Mouse (Mus musculus) hindbrain, embryonic 12.5 days (tissue): ENCODE data around the gene Plcb2. TPM values are rescaled to one million over a fixed set of nuclear protein-coding genes. Genes with fewer than 3 reads are reported as not detected.

Experiments
- ATAC-seq: fragments of 200-750 bp; cut with Nextera tagmentation; 2 replicates; pipeline ENCODE4 v1.8.0; 2017; ENCODE audit warnings: moderate TSS enrichment; ENCODE audit not compliant: low FRiP score
- H3K27ac ChIP-seq: fragments of 300-500 bp; sonication (generic); 2 replicates; pipeline ENCODE4 v1.5.1; 2016; ENCODE audit warnings: mild to moderate bottlenecking
- H3K27me3 ChIP-seq: fragments of 300-500 bp; sonication (generic); 2 replicates; pipeline ENCODE4 v1.6.1; 2016; ENCODE audit warnings: mild to moderate bottlenecking
- H3K36me3 ChIP-seq: fragments of 300-500 bp; sonication (generic); 2 replicates; pipeline ENCODE4 v1.6.1; 2016; ENCODE audit warnings: mild to moderate bottlenecking
- H3K4me1 ChIP-seq: fragments of 300-500 bp; sonication (generic); 2 replicates; pipeline ENCODE4 v1.6.1; 2016
- H3K4me2 ChIP-seq: fragments of 300-500 bp; sonication (generic); replicated peaks from 2 replicates; pipeline ENCODE4 v1.6.1; 2016; ENCODE audit warnings: mild to moderate bottlenecking
- H3K4me3 ChIP-seq: fragments of 300-500 bp; sonication (generic); 2 replicates; pipeline ENCODE4 v1.5.1; 2016; ENCODE audit warnings: mild to moderate bottlenecking
- H3K9ac ChIP-seq: fragments of 300-500 bp; sonication (generic); 2 replicates; pipeline ENCODE4 v1.6.1; 2016; ENCODE audit warnings: mild to moderate bottlenecking, moderate library complexity
- H3K9me3 ChIP-seq: fragments of 300-500 bp; sonication (generic); replicated peaks from 2 replicates; pipeline ENCODE4 v1.6.1; 2016; ENCODE audit warnings: mild to moderate bottlenecking
- WGBS: fragments of 180-500 bp; shearing (Covaris S2); methylation state at CpG from one replicate; pipeline ENCODE4 v1.1.7; 2016; 5-methylcytosine and 5-hydroxymethylcytosine counted together
- polyA plus RNA-seq: library from polyadenylated mRNA; unstranded; fragments of >200 nt; fragmentation: Nextera tagmentation; extraction: Ambion mirVana; gene quantifications from 2 replicates; pipeline ENCODE4 v1.2.1, GENCODE M21; 2016

Plcb2 gene
- polyA plus RNA-seq, 1 experiment from 2014 or later = 0.44 TPM

- WGBS = 3% methylated on average over 28 of the region's 29 CpGs
- Histone ChIP-seq H3K36me3 (no peaks in the 10 kb centered on the region), H3K4me3 (peak within 1 kb of the TSS; percentile 14), H3K27ac (peak within 1 kb of the TSS; percentile 97), H3K27me3 (peaks cover 8% of the 10 kb centered on the region; the same call in 1 of the 2 replicates), H3K9ac (peak within 1 kb of the TSS; percentile 54), H3K9me3 (no peaks in the 10 kb centered on the region), H3K4me2 (peak within 1 kb of the TSS; percentile 46), H3K4me1 (peaks cover 40% of the 10 kb centered on the region)
- ATAC-seq = peak; percentile 84
These were observed 33.9 kb upstream of the Plcb2 start, which contains the start of gene Ccdc9b for GRCm38 (mm10) chr2:118761906-118762783. Gene Ccdc9b (minus strand): TSS chr2:118762661.

GRCm38 (mm10) chr2:118761358-118761757 lies 33.1 kb upstream of the Plcb2 start:
- peaks cover 40% of the 10 kb centered on the region for H3K4me1 ChIP-seq
- no peak for ATAC-seq

GRCm38 (mm10) chr2:118760311-118761025 lies 32.2 kb upstream of the Plcb2 start:
- Histone ChIP-seq H3K9me3 (no peaks in the 10 kb centered on the region), H3K4me2 (no peak overlapping the region), H3K27me3 (0 out of 2 replicates have a peak, but pooled peaks cover 8% of the 10 kb centered on the region), H3K9ac (no peak overlapping the region), H3K36me3 (no peaks in the 10 kb centered on the region), H3K27ac (no peak overlapping the region), H3K4me3 (no peak overlapping the region), H3K4me1 (peaks cover 40% of the 10 kb centered on the region)
- no peak for ATAC-seq
- 82% methylated on average over 11 of the region's 11 CpGs for WGBS

More at GRCm38 (mm10) chr2:118761358-118761757, 33.1 kb upstream of the Plcb2 start:
- Histone ChIP-seq H3K27me3 (0 out of 2 replicates have a peak, but pooled peaks cover 8% of the 10 kb centered on the region), H3K36me3 (no peaks in the 10 kb centered on the region), H3K9ac (peak overlapping the region; percentile 54; the same call in 1 of the 2 replicates), H3K27ac (peak overlapping the region; percentile 97), H3K9me3 (no peaks in the 10 kb centered on the region), H3K4me2 (peak overlapping the region; percentile 46), H3K4me3 (peak overlapping the region; percentile 14; the same call in 1 of the 2 replicates)
- WGBS = 82% methylated on average over 12 of the region's 12 CpGs

GRCm38 (mm10) chr2:118759828-118760227 lies 31.6 kb upstream of the Plcb2 start:
- peaks cover 40% of the 10 kb centered on the region for H3K4me1 ChIP-seq
- WGBS = 10% methylated on average over 8 of the region's 8 CpGs
- no peaks in the 10 kb centered on the region for H3K36me3 ChIP-seq
- 0 out of 2 replicates have a peak, but pooled peaks cover 8% of the 10 kb centered on the region for H3K27me3 ChIP-seq
- no peak overlapping the region for H3K4me2 ChIP-seq
- ATAC-seq = no peak
- no peak overlapping the region for H3K27ac ChIP-seq
- no peaks in the 10 kb centered on the region for H3K9me3 ChIP-seq
- no peak overlapping the region for H3K4me3 ChIP-seq
- H3K9ac ChIP-seq = no peak overlapping the region

- Histone ChIP-seq H3K9ac (no peak overlapping the region), H3K4me2 (no peak overlapping the region), H3K36me3 (no peaks in the 10 kb centered on the region), H3K4me1 (peaks cover 16% of the 10 kb centered on the region), H3K4me3 (no peak overlapping the region), H3K9me3 (no peaks in the 10 kb centered on the region), H3K27me3 (0 out of 2 replicates have a peak, but pooled peaks cover 5% of the 10 kb centered on the region), H3K27ac (no peak overlapping the region)
- ATAC-seq = no peak
- 84% methylated on average over 4 of the region's 4 CpGs for WGBS
These were observed 27.9 kb upstream of the Plcb2 start for GRCm38 (mm10) chr2:118756103-118756502.

- H3K36me3 ChIP-seq = no peaks in the 10 kb centered on the region
- no peak overlapping the region for H3K9ac ChIP-seq
- no peak overlapping the region for H3K27ac ChIP-seq
- H3K9me3 ChIP-seq = no peaks in the 10 kb centered on the region
- H3K27me3 ChIP-seq = 0 out of 2 replicates have a peak, but pooled peaks cover 5% of the 10 kb centered on the region
- no peak for ATAC-seq
- H3K4me1 ChIP-seq = peaks cover 13% of the 10 kb centered on the region
- no peak overlapping the region for H3K4me2 ChIP-seq
- 85% methylated on average over 6 of the region's 6 CpGs for WGBS
- H3K4me3 ChIP-seq = no peak overlapping the region
These were observed 27.2 kb upstream of the Plcb2 start for GRCm38 (mm10) chr2:118755407-118755806.

GRCm38 (mm10) chr2:118754143-118754542 lies 25.9 kb upstream of the Plcb2 start:
- ATAC-seq = no peak
- no peak overlapping the region for H3K4me3 ChIP-seq
- H3K4me1 ChIP-seq = peaks cover 22% of the 10 kb centered on the region
- H3K9me3 ChIP-seq = no peaks in the 10 kb centered on the region
- H3K4me2 ChIP-seq = no peak overlapping the region
- H3K27ac ChIP-seq = no peak overlapping the region
- WGBS = 88% methylated on average over 5 of the region's 5 CpGs
- H3K9ac ChIP-seq = no peak overlapping the region
- H3K27me3 ChIP-seq = 0 out of 2 replicates have a peak, but pooled peaks cover 5% of the 10 kb centered on the region
- H3K36me3 ChIP-seq = no peaks in the 10 kb centered on the region

- WGBS = 71% methylated on average over 4 of the region's 4 CpGs
- ATAC-seq = no peak
- Histone ChIP-seq H3K27me3 (no peaks in the 10 kb centered on the region), H3K9me3 (no peaks in the 10 kb centered on the region), H3K4me1 (peaks cover 32% of the 10 kb centered on the region), H3K36me3 (no peaks in the 10 kb centered on the region), H3K9ac (no peak overlapping the region), H3K4me3 (no peak overlapping the region), H3K4me2 (no peak overlapping the region), H3K27ac (no peak overlapping the region)
These were observed 24.5 kb upstream of the Plcb2 start for GRCm38 (mm10) chr2:118752792-118753108.

- ATAC-seq = no peak
- Histone ChIP-seq H3K4me2 (no peak overlapping the region), H3K27ac (0 out of 2 replicates have a peak overlapping the region, but pooled peaks have one; percentile 7), H3K4me3 (no peak overlapping the region), H3K9me3 (no peaks in the 10 kb centered on the region), H3K9ac (no peak overlapping the region), H3K4me1 (peaks cover 38% of the 10 kb centered on the region), H3K36me3 (no peaks in the 10 kb centered on the region), H3K27me3 (no peaks in the 10 kb centered on the region)
- WGBS = 70% methylated on average over 16 of the region's 16 CpGs
These were observed 23.9 kb upstream of the Plcb2 start for GRCm38 (mm10) chr2:118751896-118752791.

- no peaks in the 10 kb centered on the region for H3K27me3 ChIP-seq
- no peak for ATAC-seq
- H3K36me3 ChIP-seq = no peaks in the 10 kb centered on the region
- no peak overlapping the region for H3K4me2 ChIP-seq
- peaks cover 43% of the 10 kb centered on the region for H3K4me1 ChIP-seq
- WGBS = 82% methylated on average over 8 of the region's 8 CpGs
- no peak overlapping the region for H3K4me3 ChIP-seq
- no peaks in the 10 kb centered on the region for H3K9me3 ChIP-seq
- H3K27ac ChIP-seq = peak overlapping the region; percentile 44; the same call in 1 of the 2 replicates
- no peak overlapping the region for H3K9ac ChIP-seq
These were observed 22.2 kb upstream of the Plcb2 start for GRCm38 (mm10) chr2:118750476-118750875.

GRCm38 (mm10) chr2:118749341-118749884 lies 21.2 kb upstream of the Plcb2 start:
- peaks cover 6% of the 10 kb centered on the region for H3K27me3 ChIP-seq
- H3K27ac ChIP-seq = peak overlapping the region; percentile 44
- WGBS = 24% methylated on average over 10 of the region's 10 CpGs
- H3K4me2 ChIP-seq = peak overlapping the region; percentile 29
- no peaks in the 10 kb centered on the region for H3K9me3 ChIP-seq
- H3K4me1 ChIP-seq = peaks cover 51% of the 10 kb centered on the region
- H3K36me3 ChIP-seq = no peaks in the 10 kb centered on the region
- no peak overlapping the region for H3K4me3 ChIP-seq
- H3K9ac ChIP-seq = peak overlapping the region; percentile 23; the same call in 1 of the 2 replicates
- ATAC-seq = no peak
